Comparison of ENCODE assay signal across 8 mouse cellular contexts in the genomic region with DNA sequence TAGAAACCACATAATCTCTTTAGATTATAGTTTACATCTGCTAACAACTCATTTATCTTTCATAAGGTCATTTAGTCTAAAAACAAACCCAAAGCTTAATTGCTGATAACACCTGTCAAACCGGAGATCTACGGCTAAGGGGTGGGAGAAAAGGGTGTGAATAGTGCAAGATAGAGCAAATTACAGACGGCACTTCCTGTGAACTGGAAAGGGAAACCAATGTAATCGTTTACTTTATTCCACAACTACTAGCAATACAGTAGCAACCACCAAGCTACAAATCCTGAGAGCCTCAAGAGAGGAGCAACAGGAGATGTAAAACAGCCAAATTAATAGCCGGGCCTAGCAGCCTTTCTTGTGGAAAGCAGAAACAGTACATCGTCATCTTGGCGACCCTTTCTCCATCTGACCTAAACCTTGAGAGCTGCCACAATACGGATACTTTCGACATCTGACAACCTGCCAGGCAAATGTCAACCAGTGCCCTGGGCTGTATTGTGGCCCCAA. TPM values are rescaled to one million over a fixed set of nuclear protein-coding genes. Genes with fewer than 3 reads are reported as not detected.
A peak's percentile ranks its signal among the peaks of the same experiment; 100 is the strongest.
DNase-seq lines count a peak whose midpoint lies in the region; ATAC-seq lines count a peak whose summit lies in the region.

No protein-coding gene starts in this region.

- H3K27me3 ChIP-seq in kidney, embryonic 15.5 days: no peaks in the 10 kb centered on the region
- H3K27me3 ChIP-seq in heart, embryonic 14.5 days (ENCODE audit: control insufficient read depth, insufficient read depth, low read length): no peaks in the 10 kb centered on the region
- H3K27me3 ChIP-seq in liver, embryonic 15.5 days: no peaks in the 10 kb centered on the region
- H3K27me3 ChIP-seq in stomach, embryonic 16.5 days (ENCODE audit: control insufficient read depth, insufficient read depth, low read length): no peaks in the 10 kb centered on the region

- no peaks in the 10 kb centered on the region for H3K9me3 ChIP-seq in kidney, embryonic 15.5 days (replicated peaks)
- no peaks in the 10 kb centered on the region for H3K9me3 ChIP-seq in heart, embryonic 14.5 days (ENCODE audit: control insufficient read depth, low read length)
- no peaks in the 10 kb centered on the region for H3K9me3 ChIP-seq in liver, embryonic 15.5 days (replicated peaks)
- no peaks in the 10 kb centered on the region for H3K9me3 ChIP-seq in stomach, embryonic 16.5 days (replicated peaks; ENCODE audit: control insufficient read depth, low read length)

- no peak for DNase-seq in kidney, postnatal 14 days
- peak; percentile 16 for DNase-seq in T-cell, adult 2 months (ENCODE audit: low spot score)
- no peak for DNase-seq in urinary bladder, adult 18-20 months (ENCODE audit: low spot score in 2 of 2)
- no peak for DNase-seq in right cerebral cortex, postnatal 25 days

- H3K27ac ChIP-seq in kidney, embryonic 15.5 days: peak overlapping the region; percentile 87
- peak overlapping the region in 1 of 2 experiments; percentile 95; a peak in 3 of 4 replicates for H3K27ac ChIP-seq in heart, embryonic 14.5 days (replicated peaks in 1 of 2; ENCODE audit: control insufficient read depth in 1 of 2, insufficient read depth in 1 of 2, low read depth in 2 of 2, low read length in 2 of 2)
- peak overlapping the region; percentile 93 for H3K27ac ChIP-seq in liver, embryonic 15.5 days (replicated peaks)
- no peak overlapping the region for H3K27ac ChIP-seq in stomach, embryonic 16.5 days (ENCODE audit: low read length)

- ATAC-seq in kidney, embryonic 15.5 days (replicated peaks; ENCODE audit: low FRiP score): 0 out of 2 replicates have a peak, but pooled peaks have one; percentile 1
- ATAC-seq in heart, embryonic 14.5 days (ENCODE audit: insufficient number of reproducible peaks, insufficient read depth, low FRiP score, low read depth): no peak
- ATAC-seq in liver, embryonic 15.5 days (ENCODE audit: insufficient read depth): no peak
- no peak for ATAC-seq in stomach, embryonic 16.5 days (ENCODE audit: insufficient read depth, low FRiP score)

- H3K36me3 ChIP-seq in kidney, embryonic 15.5 days: peaks cover 2% of the 10 kb centered on the region; the same call in 1 of the 2 replicates
- H3K36me3 ChIP-seq in heart, embryonic 14.5 days (ENCODE audit: control insufficient read depth, insufficient read depth, low read length): peaks cover 11% of the 10 kb centered on the region
- no peaks in the 10 kb centered on the region for H3K36me3 ChIP-seq in liver, embryonic 15.5 days (replicated peaks)
- no peaks in the 10 kb centered on the region for H3K36me3 ChIP-seq in stomach, embryonic 16.5 days (ENCODE audit: control insufficient read depth, insufficient read depth, low read length)

- H3K9ac ChIP-seq in kidney, embryonic 15.5 days: peak overlapping the region; percentile 71
- peak overlapping the region; percentile 93 for H3K9ac ChIP-seq in heart, embryonic 14.5 days (ENCODE audit: low read length)
- peak overlapping the region; percentile 77 for H3K9ac ChIP-seq in liver, embryonic 15.5 days
- H3K9ac ChIP-seq in stomach, embryonic 16.5 days (ENCODE audit: low read length): peak overlapping the region; percentile 85

- peaks cover 15% of the 10 kb centered on the region for H3K4me1 ChIP-seq in kidney, embryonic 15.5 days
- H3K4me1 ChIP-seq in heart, embryonic 14.5 days (ENCODE audit: control insufficient read depth in 2 of 2, insufficient read depth in 2 of 2, low read length in 2 of 2): peaks cover 0 to 22% of the 10 kb centered on the region in 2 experiments; a peak in 2 of 4 replicates
- peaks cover 23% of the 10 kb centered on the region for H3K4me1 ChIP-seq in liver, embryonic 15.5 days (replicated peaks)
- H3K4me1 ChIP-seq in stomach, embryonic 16.5 days (ENCODE audit: control insufficient read depth, insufficient read depth, low read length): 0 out of 2 replicates have a peak, but pooled peaks cover 6% of the 10 kb centered on the region

- H3K4me3 ChIP-seq in kidney, embryonic 15.5 days (replicated peaks): peak overlapping the region; percentile 85
- peak overlapping the region; percentile 86 to 91 for H3K4me3 ChIP-seq in heart, embryonic 14.5 days (ENCODE audit: control insufficient read depth in 1 of 2, insufficient read depth in 1 of 2, low read depth in 1 of 2, low read length in 2 of 2)
- H3K4me3 ChIP-seq in liver, embryonic 15.5 days (replicated peaks): peak overlapping the region; percentile 86
- peak overlapping the region; percentile 78 for H3K4me3 ChIP-seq in stomach, embryonic 16.5 days (replicated peaks; ENCODE audit: low read length)

- 12% methylated on average over 9 of the region's 9 CpGs for WGBS in kidney, embryonic 15.5 days
- 8% methylated on average over 9 of the region's 9 CpGs for WGBS in heart, embryonic 14.5 days
- WGBS in liver, embryonic 15.5 days (ENCODE audit: insufficient replicate concordance): 4% methylated on average over 9 of the region's 9 CpGs
- 7% methylated on average over 9 of the region's 9 CpGs for WGBS in stomach, embryonic 16.5 days

- H3K4me2 ChIP-seq in kidney, embryonic 15.5 days: peak overlapping the region; percentile 69
- H3K4me2 ChIP-seq in heart, embryonic 14.5 days (ENCODE audit: low read length): peak overlapping the region; percentile 73
- H3K4me2 ChIP-seq in liver, embryonic 15.5 days: peak overlapping the region; percentile 87
- H3K4me2 ChIP-seq in stomach, embryonic 16.5 days (ENCODE audit: low read depth, low read length): peak overlapping the region; percentile 59

RNA-seq across cellular contexts. Expression of gene Slc25a12, which starts 0.9 kb away (rescaled TPM):
- polyA plus RNA-seq in kidney, embryonic 15.5 days (2015; fragmentation: Nextera tagmentation; extraction: Ambion mirVana): 37.8 and 41.7 TPM in 2 replicates
- 118 and 123 TPM in 2 replicates for polyA plus RNA-seq in heart, embryonic 14.5 days (2014; fragmentation: Nextera tagmentation; extraction: Ambion mirVana)
- 25.5 and 25.6 TPM in 2 replicates for polyA plus RNA-seq in liver, embryonic 15.5 days (2015; fragmentation: Nextera tagmentation; extraction: Ambion mirVana)
- polyA plus RNA-seq in stomach, embryonic 16.5 days (2015; fragmentation: Nextera tagmentation; extraction: Ambion mirVana): 43.6 TPM in 2 replicates

RNA-seq across cellular contexts. Expression of gene Hat1, which starts 22.1 kb away (rescaled TPM):
- polyA plus RNA-seq in kidney, embryonic 15.5 days (2015; fragmentation: Nextera tagmentation; extraction: Ambion mirVana): 138 and 149 TPM in 2 replicates
- polyA plus RNA-seq in heart, embryonic 14.5 days (2014; fragmentation: Nextera tagmentation; extraction: Ambion mirVana): 107 TPM in 2 replicates
- 94.9 and 107 TPM in 2 replicates for polyA plus RNA-seq in liver, embryonic 15.5 days (2015; fragmentation: Nextera tagmentation; extraction: Ambion mirVana)
- polyA plus RNA-seq in stomach, embryonic 16.5 days (2015; fragmentation: Nextera tagmentation; extraction: Ambion mirVana): 98.1 and 108 TPM in 2 replicates
